Mouse (Mus musculus) CD4-positive, CD25-positive, alpha-beta regulatory T cell, adult 4 months (primary cell): ENCODE measurements around the gene Pik3ip1. TPM values are rescaled to one million over a fixed set of nuclear protein-coding genes. Genes with fewer than 3 reads are reported as not detected.

Experiments used
- ATAC-seq: one replicate; pipeline ENCODE4 v1.8.0; 2017
- polyA plus RNA-seq, 2 experiments: library from polyadenylated mRNA; unstranded; fragments of 100-300 nt; shearing (Covaris generic); gene quantifications; one replicate each; pipeline ENCODE4 v1.2.1; 2017

Pik3ip1 gene
- polyA plus RNA-seq, 2 experiments from 2014 or later: 54.8 to 78.5 TPM

DNA sequence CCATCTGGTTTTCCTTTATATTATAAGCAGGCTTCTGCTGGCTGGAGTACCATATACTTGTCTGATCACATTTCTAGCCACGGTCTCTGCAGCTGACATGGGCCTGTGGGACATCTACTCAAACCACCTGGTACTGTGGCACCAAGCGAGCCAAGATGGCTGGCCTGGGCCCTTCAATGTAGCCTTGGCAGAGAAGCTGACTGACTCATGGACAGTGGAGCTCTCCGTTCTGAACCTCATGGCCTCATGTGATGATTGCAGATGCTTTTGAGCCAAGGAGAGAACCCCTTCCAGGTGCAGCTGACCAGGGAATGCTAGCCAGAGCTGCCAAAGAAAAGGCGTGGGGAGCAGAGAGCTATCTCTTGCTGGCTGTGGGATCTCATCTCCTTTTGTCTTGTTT, 24.4 kb upstream of the Pik3ip1 start:
- ATAC-seq: no peak

GRCm38 (mm10) chr11:3307875-3308274, 22.3 kb upstream of the Pik3ip1 start:
- no peak for ATAC-seq

GRCm38 (mm10) chr11:3309884-3310283, 20.3 kb upstream of the Pik3ip1 start:
- no peak for ATAC-seq

DNA sequence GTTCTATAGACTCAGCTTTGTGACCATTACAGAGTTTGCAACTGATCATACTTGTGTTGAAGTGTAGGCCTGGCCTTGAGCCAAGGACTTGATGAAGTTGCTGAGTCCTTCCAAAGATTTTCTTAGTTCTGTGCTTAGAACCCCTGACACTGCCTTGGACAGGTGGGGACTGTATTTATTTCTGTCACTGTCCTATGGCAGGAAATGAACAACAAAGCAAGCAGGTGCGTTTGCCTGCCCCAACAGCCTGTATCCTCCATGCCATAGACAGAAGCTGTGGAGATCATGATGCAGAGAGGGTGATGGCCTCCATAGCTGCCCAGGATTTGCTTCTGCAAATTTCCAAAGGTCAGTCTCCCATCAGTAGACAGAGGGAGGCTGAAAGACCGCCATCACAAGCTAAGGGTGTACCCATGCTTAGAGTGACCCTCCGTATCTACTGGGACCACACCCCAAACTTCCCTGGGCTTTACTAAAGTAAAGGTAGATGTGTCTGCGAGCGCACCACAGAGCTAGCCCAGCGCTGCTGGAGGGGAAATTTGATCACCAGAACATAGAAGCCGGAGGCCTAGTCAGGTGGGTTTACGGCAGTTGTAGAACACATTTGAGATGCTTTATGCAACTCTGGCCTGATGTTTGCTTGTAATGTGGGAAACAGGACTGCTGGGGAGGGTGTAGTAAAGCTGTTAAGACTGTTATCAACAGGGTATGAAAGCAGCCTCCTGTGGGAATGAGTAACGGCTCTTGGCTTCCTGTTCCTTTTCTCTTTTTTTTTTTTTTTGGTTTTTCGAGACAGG, 19.2 kb upstream of the Pik3ip1 start:
- no peak for ATAC-seq

GRCm38 (mm10) chr11:3311586-3312347, 18.4 kb upstream of the Pik3ip1 start:
- no peak for ATAC-seq

GRCm38 (mm10) chr11:3313294-3313693, 16.9 kb upstream of the Pik3ip1 start:
- peak; percentile 61 for ATAC-seq

- ATAC-seq: peak; percentile 44
Observed at GRCm38 (mm10) chr11:3314148-3314547, 16.1 kb upstream of the Pik3ip1 start.

DNA sequence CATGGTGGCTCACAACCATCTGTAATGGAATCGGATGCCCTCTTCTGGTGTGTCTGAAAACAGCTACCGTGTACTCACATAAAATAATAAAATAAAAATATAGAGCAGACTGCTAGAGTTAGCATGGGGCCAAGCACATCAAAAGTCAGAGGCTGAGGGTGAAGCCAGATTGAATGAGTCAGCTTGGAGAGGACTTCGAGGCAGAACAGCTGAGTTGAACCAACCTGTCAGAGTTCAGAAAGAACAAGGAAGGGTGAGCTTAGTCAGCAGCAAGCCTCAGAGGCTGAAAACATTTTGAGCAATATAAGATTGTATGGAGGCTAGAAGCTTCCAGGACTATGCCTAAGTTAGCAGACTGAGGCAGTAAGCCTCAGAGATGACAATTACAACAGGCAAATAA, 11.9 kb upstream of the Pik3ip1 start:
- no peak for ATAC-seq

DNA sequence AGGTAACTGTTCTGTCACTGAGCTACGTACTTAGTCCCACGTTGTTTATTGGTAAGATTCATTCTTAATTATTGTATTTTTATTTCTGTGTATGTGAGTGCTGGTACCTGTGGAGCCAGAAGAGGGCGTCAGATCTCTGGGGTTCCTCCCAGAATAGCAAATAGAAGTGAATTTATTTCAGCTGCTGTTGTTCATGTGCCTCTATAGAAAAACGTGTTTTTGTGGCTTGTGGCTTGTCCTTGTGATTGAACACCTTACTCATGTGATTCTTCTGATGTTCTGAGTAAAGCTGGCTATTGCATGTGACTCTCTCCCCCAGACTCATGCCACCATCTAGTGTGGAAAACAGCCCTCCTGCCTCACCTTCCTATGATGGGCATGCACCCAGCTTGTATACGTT, 1.9 kb upstream of the Pik3ip1 start:
- no peak for ATAC-seq

DNA sequence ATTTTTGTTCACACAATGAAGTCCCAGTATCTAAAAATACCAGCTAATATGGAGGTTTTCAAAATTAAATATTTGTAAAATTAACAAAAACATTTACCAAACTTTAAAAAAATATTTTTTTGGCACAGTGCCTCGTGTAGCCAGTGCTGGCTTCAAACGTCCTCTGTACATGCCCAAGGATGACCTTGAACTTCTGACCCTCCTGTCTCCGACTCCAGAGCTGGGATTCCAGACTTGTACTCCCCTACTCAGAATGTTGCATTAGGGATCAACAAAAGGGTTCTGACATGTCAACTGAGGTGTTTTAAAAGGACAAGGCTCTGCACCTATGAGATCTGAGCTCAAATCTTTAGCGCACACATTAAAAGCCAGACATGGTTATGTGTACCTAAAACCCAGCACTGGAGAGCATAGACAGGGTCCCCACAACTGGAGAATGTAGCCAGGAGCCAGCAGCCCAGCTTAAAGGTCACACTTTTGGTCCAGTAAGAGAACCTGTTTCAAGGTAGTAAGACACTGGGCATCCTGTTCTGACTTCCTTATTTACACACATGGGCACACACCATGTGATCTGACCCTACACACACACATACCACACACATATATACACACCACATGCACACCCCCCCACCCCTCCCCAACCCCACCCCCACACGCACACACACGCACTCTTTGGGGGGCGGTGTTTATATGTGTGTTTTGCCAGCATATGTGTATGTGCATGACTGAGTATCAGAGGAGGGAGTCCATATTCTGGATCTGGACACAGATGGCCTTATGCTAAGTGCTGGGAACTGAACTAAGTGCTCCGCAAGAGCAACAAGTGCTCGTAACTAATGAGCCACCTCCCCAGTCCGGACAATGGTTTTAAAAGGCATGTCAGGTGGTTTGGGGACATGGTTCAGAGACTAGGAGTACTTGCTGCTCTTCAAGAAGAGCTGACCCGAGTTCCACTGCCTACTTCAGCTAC, 1.1 kb upstream of the Pik3ip1 start:
- no peak for ATAC-seq

GRCm38 (mm10) chr11:3330566-3330965, 365 bp downstream of the Pik3ip1 start:
- ATAC-seq: peak; percentile 28

DNA sequence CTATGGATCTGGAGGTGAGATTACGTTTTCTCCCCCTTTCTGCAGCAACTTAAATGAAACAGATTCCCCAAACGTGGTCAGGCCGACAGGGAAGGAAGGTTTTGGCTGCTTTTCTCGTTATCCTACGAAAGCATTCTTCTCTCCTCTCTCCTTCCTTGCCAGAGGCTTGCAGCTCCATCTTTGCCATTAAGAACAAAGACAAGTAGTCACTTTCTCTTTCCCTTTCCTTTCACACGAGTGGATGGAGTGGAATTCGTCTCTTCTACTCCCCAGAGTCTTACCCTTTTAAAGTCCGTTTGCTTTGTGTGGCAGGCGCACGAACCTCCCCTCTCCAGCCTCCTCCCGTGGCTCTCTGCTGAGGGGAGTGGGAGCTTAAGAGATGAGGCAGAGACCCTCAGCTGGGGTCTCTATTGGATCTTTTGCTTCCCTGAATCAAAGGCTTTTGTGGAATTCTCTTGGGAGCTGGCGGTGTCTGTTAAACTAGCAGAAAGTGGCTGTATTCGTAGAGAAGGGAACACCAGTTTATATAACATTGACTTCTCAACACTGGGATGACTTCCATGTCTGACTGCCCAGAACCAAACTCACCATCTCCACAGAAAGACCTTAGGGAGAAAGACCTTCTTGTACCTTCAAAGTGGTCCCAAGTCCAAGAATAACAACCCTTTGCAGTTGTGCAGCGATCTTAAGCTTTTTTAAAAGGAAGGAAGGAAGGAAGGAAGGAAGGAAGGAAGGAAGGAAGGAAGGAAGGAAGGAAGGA, 970 bp downstream of the Pik3ip1 start:
- no peak for ATAC-seq

GRCm38 (mm10) chr11:3331756-3332642, 1.8 kb downstream of the Pik3ip1 start:
- peak; percentile 77 for ATAC-seq

- no peak for ATAC-seq
Observed at GRCm38 (mm10) chr11:3333111-3333695, 3.0 kb downstream of the Pik3ip1 start.

DNA sequence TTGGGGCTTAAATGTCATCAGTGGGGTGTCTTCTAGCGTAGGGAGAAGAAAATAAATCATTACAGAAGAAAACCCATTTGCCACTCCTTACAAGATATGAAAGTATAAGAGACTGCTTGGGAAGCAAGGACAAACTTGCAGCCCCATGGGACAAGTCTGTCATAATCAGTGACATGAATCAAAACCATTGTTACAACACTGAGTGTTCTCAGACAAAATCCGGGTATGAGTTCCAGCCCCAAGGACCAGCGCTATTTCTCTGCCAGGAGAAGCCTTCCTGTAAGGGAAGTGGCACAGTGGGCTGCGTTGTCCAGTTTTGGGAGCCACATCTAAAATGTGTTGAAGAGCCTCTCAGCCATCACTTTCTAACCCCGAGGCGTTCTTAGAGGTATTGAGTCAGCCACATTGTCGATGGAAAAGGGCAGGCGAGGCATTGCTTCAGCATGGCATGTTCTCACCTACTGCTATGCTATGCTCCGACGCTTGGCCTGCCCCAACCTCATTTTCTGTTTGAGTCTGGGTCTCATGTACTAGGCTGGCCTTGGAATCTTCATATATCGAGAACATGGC, 4.0 kb downstream of the Pik3ip1 start:
- no peak for ATAC-seq

GRCm38 (mm10) chr11:3334711-3335316, 4.6 kb downstream of the Pik3ip1 start:
- ATAC-seq: no peak

- ATAC-seq: peak; percentile 69
Observed at GRCm38 (mm10) chr11:3335651-3336216, 5.5 kb downstream of the Pik3ip1 start.

GRCm38 (mm10) chr11:3336602-3337001, 6.4 kb downstream of the Pik3ip1 start:
- ATAC-seq: no peak
